Mouse (Mus musculus) midbrain, postnatal 0 days (tissue): Measurements from ENCODE around the gene Kdm5b. TPM values are rescaled to one million over a fixed set of nuclear protein-coding genes. Genes with fewer than 3 reads are reported as not detected.

Source experiments
- ATAC-seq: fragments of 200-750 bp; cut with Nextera tagmentation; 2 replicates; pipeline ENCODE4 v1.8.0; 2017; ENCODE audit warnings: moderate number of reproducible peaks, mild to moderate bottlenecking, moderate TSS enrichment, moderate library complexity; ENCODE audit not compliant: low FRiP score
- DNase-seq: peaks from one replicate; pipeline ENCODE4 v3.0.0-alpha.2; 2015; ENCODE audit warnings: low spot score
- H3K27ac ChIP-seq: fragments of 300-500 bp; sonication (generic); 2 replicates; pipeline ENCODE4 v1.5.1; 2014; ENCODE audit warnings: low read depth, mild to moderate bottlenecking, low read length, mixed read lengths
- H3K27me3 ChIP-seq: fragments of 300-500 bp; sonication (generic); 2 replicates; pipeline ENCODE4 v1.6.1; 2014; ENCODE audit warnings: low read length, control low read depth, mixed read lengths; ENCODE audit not compliant: insufficient read depth
- H3K36me3 ChIP-seq: fragments of 300-500 bp; sonication (generic); 2 replicates; pipeline ENCODE4 v1.6.1; 2014; ENCODE audit warnings: low read length, control low read depth, mixed read lengths; ENCODE audit not compliant: insufficient read depth
- H3K4me1 ChIP-seq: fragments of 300-500 bp; sonication (generic); 2 replicates; pipeline ENCODE4 v1.6.1; 2014; ENCODE audit warnings: mild to moderate bottlenecking, control low read depth, antibody characterized with exemption, low read length, mixed read lengths; ENCODE audit not compliant: insufficient read depth
- H3K4me2 ChIP-seq: fragments of 300-500 bp; sonication (generic); 2 replicates; pipeline ENCODE4 v1.6.1; 2014; ENCODE audit warnings: low read depth, mild to moderate bottlenecking, low read length, mixed read lengths; ENCODE audit not compliant: poor library complexity, severe bottlenecking
- H3K4me3 ChIP-seq: fragments of 300-500 bp; sonication (generic); 2 replicates; pipeline ENCODE4 v1.5.1; 2014; ENCODE audit warnings: low read depth, mild to moderate bottlenecking, low read length, moderate library complexity
- H3K9ac ChIP-seq: fragments of 300-500 bp; sonication (generic); replicated peaks from 2 replicates; pipeline ENCODE4 v1.6.1; 2014; ENCODE audit warnings: mild to moderate bottlenecking, low read length, moderate library complexity, mixed read lengths; ENCODE audit not compliant: poor library complexity, severe bottlenecking
- H3K9me3 ChIP-seq: fragments of 300-500 bp; sonication (generic); 2 replicates; pipeline ENCODE4 v1.6.1; 2016; ENCODE audit warnings: low read length, control low read depth
- CTCF ChIP-seq: IDR thresholded peaks from 2 replicates; pipeline ENCODE4 v1.5.1; 2016; ENCODE audit warnings: antibody characterized with exemption, mild to moderate bottlenecking
- WGBS: fragments of 180-500 bp; shearing (Covaris S2); extraction: QIAGEN DNeasy Blood & Tissue Kit; methylation state at CpG from one replicate; pipeline ENCODE4 v1.1.7; 2014; 5-methylcytosine and 5-hydroxymethylcytosine counted together
- polyA plus RNA-seq: library from polyadenylated mRNA; unstranded; fragments of >200 nt; fragmentation: Nextera tagmentation; extraction: Ambion mirVana; gene quantifications from 2 replicates; pipeline ENCODE4 v1.2.1, GENCODE M21; 2015
- total RNA-seq: library from RNA; depleted of rRNA; stranded (reverse); fragments of >200 nt; gene quantifications from 2 replicates; pipeline ENCODE4 v1.2.3, GENCODE M21; 2014

Kdm5b gene
- total and polyA plus RNA-seq, 2 experiments from 2014 or later = 43.7 to 65.9 TPM

- H3K4me1 ChIP-seq = no peaks in the 10 kb centered on the region
- H3K9me3 ChIP-seq = no peaks in the 10 kb centered on the region
- ATAC-seq = no peak
- H3K4me3 ChIP-seq = no peak overlapping the region
- no peak for DNase-seq
- WGBS = 93% methylated on average over 9 of the region's 9 CpGs
- H3K9ac ChIP-seq = no peak overlapping the region
- no peak overlapping the region for H3K27ac ChIP-seq
- no peaks in the 10 kb centered on the region for H3K27me3 ChIP-seq
- no peaks in the 10 kb centered on the region for H3K36me3 ChIP-seq
- H3K4me2 ChIP-seq = no peak overlapping the region
- TF ChIP-seq CTCF = no peak
Measured at GRCm38 (mm10) chr1:134570171-134570570, 10.2 kb downstream of the Kdm5b start.

- H3K4me2 ChIP-seq = no peak overlapping the region
- whole genome bisulfite sequencing = 39% methylated on average over 3 of the region's 3 CpGs
- no peak overlapping the region for H3K27ac ChIP-seq
- DNase-seq (no peak), ATAC-seq (no peak)
- H3K9me3 ChIP-seq = no peaks in the 10 kb centered on the region
- no peaks in the 10 kb centered on the region for H3K36me3 ChIP-seq
- no peak overlapping the region for H3K4me3 ChIP-seq
- no peak overlapping the region for H3K9ac ChIP-seq
- TF ChIP-seq CTCF = no peak
- no peaks in the 10 kb centered on the region for H3K27me3 ChIP-seq
- no peaks in the 10 kb centered on the region for H3K4me1 ChIP-seq
Measured at GRCm38 (mm10) chr1:134570631-134571030, 10.7 kb downstream of the Kdm5b start.

- Histone ChIP-seq H3K4me1 (no peaks in the 10 kb centered on the region), H3K27ac (no peak overlapping the region), H3K4me3 (no peak overlapping the region), H3K9ac (no peak overlapping the region), H3K9me3 (no peaks in the 10 kb centered on the region), H3K36me3 (no peaks in the 10 kb centered on the region), H3K4me2 (no peak overlapping the region), H3K27me3 (no peaks in the 10 kb centered on the region)
- 85% methylated on average over 1 of the region's 1 CpGs for WGBS
- TF ChIP-seq CTCF = no peak
- no peak for DNase-seq
- no peak for ATAC-seq
Measured at GRCm38 (mm10) chr1:134573300-134573931, 13.4 kb downstream of the Kdm5b start.

GRCm38 (mm10) chr1:134573932-134574315, 14.0 kb downstream of the Kdm5b start:
- H3K27me3 ChIP-seq = no peaks in the 10 kb centered on the region
- no peaks in the 10 kb centered on the region for H3K36me3 ChIP-seq
- H3K9me3 ChIP-seq = no peaks in the 10 kb centered on the region
- no peak for TF ChIP-seq CTCF
- ATAC-seq = no peak
- no peak for DNase-seq
- H3K9ac ChIP-seq = no peak overlapping the region
- WGBS = 78% methylated on average over 5 of the region's 5 CpGs
- no peaks in the 10 kb centered on the region for H3K4me1 ChIP-seq
- no peak overlapping the region for H3K4me2 ChIP-seq
- no peak overlapping the region for H3K4me3 ChIP-seq
- no peak overlapping the region for H3K27ac ChIP-seq

GRCm38 (mm10) chr1:134577384-134578120, 17.6 kb downstream of the Kdm5b start:
- no peak for ATAC-seq
- H3K4me3 ChIP-seq = no peak overlapping the region
- H3K36me3 ChIP-seq = no peaks in the 10 kb centered on the region
- H3K4me1 ChIP-seq = no peaks in the 10 kb centered on the region
- no peak overlapping the region for H3K4me2 ChIP-seq
- no peaks in the 10 kb centered on the region for H3K27me3 ChIP-seq
- no peak overlapping the region for H3K9ac ChIP-seq
- DNase-seq = no peak
- no peak overlapping the region for H3K27ac ChIP-seq
- TF ChIP-seq CTCF = no peak
- 84% methylated on average over 6 of the region's 6 CpGs for WGBS
- no peaks in the 10 kb centered on the region for H3K9me3 ChIP-seq

- H3K4me3 ChIP-seq = no peak overlapping the region
- no peaks in the 10 kb centered on the region for H3K36me3 ChIP-seq
- no peak overlapping the region for H3K9ac ChIP-seq
- no peaks in the 10 kb centered on the region for H3K9me3 ChIP-seq
- no peak for TF ChIP-seq CTCF
- no peak overlapping the region for H3K4me2 ChIP-seq
- H3K4me1 ChIP-seq = no peaks in the 10 kb centered on the region
- DNase-seq = no peak
- ATAC-seq = no peak
- 84% methylated on average over 2 of the region's 2 CpGs for WGBS
- no peak overlapping the region for H3K27ac ChIP-seq
- no peaks in the 10 kb centered on the region for H3K27me3 ChIP-seq
Measured at GRCm38 (mm10) chr1:134580796-134581195, 20.8 kb downstream of the Kdm5b start.
